Mouse (Mus musculus) small intestine, adult 2 months (tissue): ENCODE measurements around the gene Osm. TPM values are rescaled to one million over a fixed set of nuclear protein-coding genes. Genes with fewer than 3 reads are reported as not detected.

ENCODE experiments used
- H3K27ac ChIP-seq: fragments of 200-500 bp; 2 replicates; pipeline ENCODE4 v1.5.1; 2012; ENCODE audit warnings: low read depth, low read length, control low read depth, inconsistent platforms; ENCODE audit not compliant: insufficient read depth
- H3K27me3 ChIP-seq: fragments of 200-500 bp; 2 replicates; pipeline ENCODE4 v1.6.1; 2012; ENCODE audit warnings: mild to moderate bottlenecking, moderate library complexity, low read length, inconsistent platforms; ENCODE audit not compliant: control insufficient read depth, insufficient read depth
- H3K36me3 ChIP-seq: fragments of 200-500 bp; 2 replicates; pipeline ENCODE4 v1.6.1; 2012; ENCODE audit warnings: mild to moderate bottlenecking, low read length, control low read depth, inconsistent platforms; ENCODE audit not compliant: control insufficient read depth, insufficient read depth
- H3K4me1 ChIP-seq: fragments of 200-500 bp; 2 replicates; pipeline ENCODE4 v1.6.1; 2012; ENCODE audit warnings: low read length, inconsistent platforms, mixed read lengths; ENCODE audit not compliant: control insufficient read depth, insufficient read depth, insufficient read length
- H3K4me3 ChIP-seq: fragments of 200-500 bp; 2 replicates; pipeline ENCODE4 v1.5.1; 2012; ENCODE audit warnings: low read depth, mild to moderate bottlenecking, control low read depth, inconsistent platforms, low read length, moderate library complexity
- CTCF ChIP-seq: fragments of 200-500 bp; IDR thresholded peaks from 2 replicates; pipeline ENCODE4 v1.5.1; 2012; ENCODE audit warnings: low read depth, mild to moderate bottlenecking, control low read depth, inconsistent platforms, low read length, moderate library complexity, mixed read lengths; ENCODE audit not compliant: insufficient replicate concordance, insufficient read length; ENCODE audit errors: extremely low read depth
- POLR2A ChIP-seq: fragments of 200-500 bp; IDR thresholded peaks from 2 replicates; pipeline ENCODE4 v1.6.1; 2012; ENCODE audit warnings: low read depth, mild to moderate bottlenecking, control low read depth, inconsistent platforms, low read length, moderate library complexity
- WGBS: fragments of 180-500 bp; shearing (Covaris S2); methylation state at CpG from one replicate; pipeline ENCODE4 v1.1.7; 2018; 5-methylcytosine and 5-hydroxymethylcytosine counted together
- polyA plus RNA-seq: library from polyadenylated mRNA; depleted of rRNA; stranded (reverse); fragments of >200 nt; gene quantifications from 2 replicates; pipeline ENCODE4 v1.2.3, GENCODE M21; 2012

The Osm gene
- polyA plus RNA-seq, 1 experiment, result 0.19 TPM

- Histone ChIP-seq H3K4me3 (no peak overlapping the region), H3K4me1 (peaks cover 21% of the 10 kb centered on the region), H3K36me3 (no peaks in the 10 kb centered on the region), H3K27me3 (no peaks in the 10 kb centered on the region), H3K27ac (no peak overlapping the region)
- TF ChIP-seq POLR2A (no peak), CTCF (no peak)
Observed at GRCm38 (mm10) chr11:4193420-4193819, 42.8 kb upstream of the Osm start.

- Histone ChIP-seq H3K27ac (peak overlapping the region; percentile 13; the same call in 1 of the 2 replicates), H3K36me3 (no peaks in the 10 kb centered on the region), H3K4me1 (peaks cover 17% of the 10 kb centered on the region), H3K4me3 (no peak overlapping the region), H3K27me3 (no peaks in the 10 kb centered on the region)
- 60% methylated on average over 3 of the region's 3 CpGs for WGBS
- TF ChIP-seq POLR2A, result no peak
- no peak for TF ChIP-seq CTCF
Observed at GRCm38 (mm10) chr11:4195597-4196031, 40.6 kb upstream of the Osm start.

- Histone ChIP-seq H3K4me1 (peaks cover 15% of the 10 kb centered on the region), H3K4me3 (no peak overlapping the region), H3K27ac (no peak overlapping the region), H3K36me3 (no peaks in the 10 kb centered on the region), H3K27me3 (no peaks in the 10 kb centered on the region)
- 69% methylated on average over 8 of the region's 8 CpGs for whole genome bisulfite sequencing
- TF ChIP-seq POLR2A, result no peak
Observed at GRCm38 (mm10) chr11:4196636-4197035, 39.6 kb upstream of the Osm start.

- H3K4me1 ChIP-seq, result peaks cover 14% of the 10 kb centered on the region
- H3K36me3 ChIP-seq, result no peaks in the 10 kb centered on the region
- H3K27me3 ChIP-seq, result no peaks in the 10 kb centered on the region
- no peak overlapping the region for H3K27ac ChIP-seq
- H3K4me3 ChIP-seq, result no peak overlapping the region
- 62% methylated on average over 1 of the region's 1 CpGs for WGBS
- TF ChIP-seq POLR2A (no peak), CTCF (no peak)
Observed at GRCm38 (mm10) chr11:4197691-4198090, 38.5 kb upstream of the Osm start.

- WGBS, result 76% methylated on average over 11 of the region's 11 CpGs
- no peak overlapping the region for H3K27ac ChIP-seq
Observed at GRCm38 (mm10) chr11:4201981-4202700, 34.1 kb upstream of the Osm start.

GRCm38 (mm10) chr11:4202995-4203704 lies 33.1 kb upstream of the Osm start:
- Histone ChIP-seq H3K4me3 (no peak overlapping the region), H3K4me1 (peaks cover 8% of the 10 kb centered on the region), H3K36me3 (peaks cover 18% of the 10 kb centered on the region), H3K27ac (peak overlapping the region; percentile 36), H3K27me3 (no peaks in the 10 kb centered on the region)
- WGBS, result 45% methylated on average over 12 of the region's 12 CpGs
- TF ChIP-seq CTCF, result no peak
- no peak for TF ChIP-seq POLR2A

More at GRCm38 (mm10) chr11:4201981-4202700, 34.1 kb upstream of the Osm start:
- H3K36me3 ChIP-seq, result peaks cover 9% of the 10 kb centered on the region
- no peak overlapping the region for H3K4me3 ChIP-seq
- peaks cover 10% of the 10 kb centered on the region for H3K4me1 ChIP-seq
- no peaks in the 10 kb centered on the region for H3K27me3 ChIP-seq
- no peak for TF ChIP-seq CTCF
- TF ChIP-seq POLR2A, result no peak

- 13% methylated on average over 2 of the region's 2 CpGs for WGBS
- no peak overlapping the region for H3K4me3 ChIP-seq
Observed at GRCm38 (mm10) chr11:4203705-4204074, 32.5 kb upstream of the Osm start.

More at GRCm38 (mm10) chr11:4203705-4204074, 32.5 kb upstream of the Osm start:
- peaks cover 8% of the 10 kb centered on the region for H3K4me1 ChIP-seq
- H3K36me3 ChIP-seq, result peaks cover 20% of the 10 kb centered on the region
- TF ChIP-seq CTCF (no peak), POLR2A (no peak)
- peak overlapping the region; percentile 36 for H3K27ac ChIP-seq
- H3K27me3 ChIP-seq, result no peaks in the 10 kb centered on the region
